ENCODE assay signal across 19 mouse cellular contexts in genomic region chr7:34838749-34839148, GRCm38 (mm10). TPM values are rescaled to one million over a fixed set of nuclear protein-coding genes. Genes with fewer than 3 reads are reported as not detected.
DNase-seq lines count a peak whose midpoint lies in the region; ATAC-seq and TF ChIP-seq lines count a peak whose summit lies in the region.
"Had no signal": no experiment of that assay in that cellular context is flagged by ENCODE, and none has a peak within 500 bp of the region (broad histone marks: within the 10 kb centered on the region; RNA-seq: fewer than 3 reads in every experiment).

No protein-coding gene starts in this region.

- 0 out of 2 replicates have a peak, but pooled peaks have one; percentile 11 for TF ChIP-seq CTCF in heart, postnatal 0 days (IDR thresholded peaks at IDR 0.05; ENCODE audit: low read depth)
- TF ChIP-seq CTCF in liver, postnatal 0 days (IDR thresholded peaks at IDR 0.05; ENCODE audit: low read depth) = peak; percentile 39
- peak; percentile 82 for TF ChIP-seq CTCF in E14TG2a.4 (conservative IDR thresholded peaks at IDR 0.05; ENCODE audit: low read length)

- 87% methylated on average over 4 of the region's 4 CpGs for WGBS in heart, postnatal 0 days
- 82% methylated on average over 4 of the region's 4 CpGs for WGBS in heart, embryonic 12.5 days
- 80% methylated on average over 4 of the region's 4 CpGs for WGBS in liver, postnatal 0 days (ENCODE audit: insufficient replicate concordance)
- 85% methylated on average over 4 of the region's 4 CpGs for WGBS in liver, embryonic 11.5 days

- H3K4me1 ChIP-seq in heart, postnatal 0 days (ENCODE audit: control insufficient read depth, insufficient read depth) = no peaks in the 10 kb centered on the region
- H3K4me1 ChIP-seq in heart, embryonic 12.5 days (replicated peaks) = no peaks in the 10 kb centered on the region
- H3K4me1 ChIP-seq in liver, postnatal 0 days (ENCODE audit: insufficient read depth) = no peaks in the 10 kb centered on the region
- no peaks in the 10 kb centered on the region for H3K4me1 ChIP-seq in liver, embryonic 11.5 days (replicated peaks; ENCODE audit: control insufficient read depth, insufficient read depth, low read length)
- no peaks in the 10 kb centered on the region for H3K4me1 ChIP-seq in E14TG2a.4 (replicated peaks; ENCODE audit: low read depth, low read length)
- H3K4me1 ChIP-seq: forebrain, embryonic 10.5 days; hindbrain, embryonic 12.5 days; intestine, embryonic 15.5 days; limb, embryonic 15.5 days had no signal

- no peaks in the 10 kb centered on the region for H3K27me3 ChIP-seq in heart, postnatal 0 days (ENCODE audit: control insufficient read depth, insufficient read depth, low read length)
- no peaks in the 10 kb centered on the region for H3K27me3 ChIP-seq in heart, embryonic 12.5 days (replicated peaks)
- H3K27me3 ChIP-seq in liver, postnatal 0 days (ENCODE audit: insufficient read depth, low read length) = no peaks in the 10 kb centered on the region
- no peaks in the 10 kb centered on the region for H3K27me3 ChIP-seq in liver, embryonic 11.5 days (replicated peaks; ENCODE audit: control insufficient read depth, insufficient read depth, low read length)
- H3K27me3 ChIP-seq in E14TG2a.4 (ENCODE audit: insufficient read depth, low read length) = peaks cover 6% of the 10 kb centered on the region; the same call in 1 of the 2 replicates
- H3K27me3 ChIP-seq: hindbrain, embryonic 12.5 days; intestine, embryonic 15.5 days; limb, embryonic 15.5 days had no signal

- H3K4me2 ChIP-seq in heart, postnatal 0 days (ENCODE audit: low read depth, low read length) = no peak overlapping the region
- no peak overlapping the region for H3K4me2 ChIP-seq in heart, embryonic 12.5 days
- no peak overlapping the region for H3K4me2 ChIP-seq in liver, postnatal 0 days (ENCODE audit: low read depth, low read length)
- no peak overlapping the region for H3K4me2 ChIP-seq in liver, embryonic 11.5 days
- H3K4me2 ChIP-seq: hindbrain, embryonic 12.5 days; intestine, embryonic 15.5 days; limb, embryonic 15.5 days had no signal

- no peak overlapping the region for H3K4me3 ChIP-seq in heart, postnatal 0 days (ENCODE audit: low read depth, low read length)
- H3K4me3 ChIP-seq in heart, embryonic 12.5 days = no peak overlapping the region
- H3K4me3 ChIP-seq in liver, postnatal 0 days (ENCODE audit: low read depth, low read length) = no peak overlapping the region
- H3K4me3 ChIP-seq in liver, embryonic 11.5 days (ENCODE audit: low read depth, low read length) = no peak overlapping the region
- H3K4me3 ChIP-seq in E14TG2a.4 (replicated peaks; ENCODE audit: low read length) = no peak overlapping the region
- H3K4me3 ChIP-seq: forebrain, embryonic 10.5 days; hindbrain, embryonic 12.5 days; intestine, embryonic 15.5 days; limb, embryonic 15.5 days; myocyte had no signal

- H3K9ac ChIP-seq in heart, postnatal 0 days (replicated peaks; ENCODE audit: low read depth, low read length) = no peak overlapping the region
- no peak overlapping the region for H3K9ac ChIP-seq in heart, embryonic 12.5 days
- no peak overlapping the region for H3K9ac ChIP-seq in liver, postnatal 0 days (replicated peaks)
- H3K9ac ChIP-seq in liver, embryonic 11.5 days (ENCODE audit: low read depth, low read length) = no peak overlapping the region
- H3K9ac ChIP-seq: hindbrain, embryonic 12.5 days; intestine, embryonic 15.5 days; limb, embryonic 15.5 days had no signal

- no peak for DNase-seq in heart, postnatal 0 days (ENCODE audit: low spot score)
- DNase-seq in liver, postnatal 0 days = no peak
- DNase-seq in liver, embryonic 11.5 days (ENCODE audit: low spot score) = no peak
- DNase-seq in R1 (ENCODE audit: low read depth, low spot score) = peak; percentile 73
- DNase-seq in adrenal gland, postnatal 4 days (ENCODE audit: low spot score in 2 of 2) = no peak
- no peak for DNase-seq in layer of hippocampus, adult 9-11 months
- DNase-seq: cerebellum, adult 9-11 months; midbrain, embryonic 14.5 days; right cerebral cortex, postnatal 4 days; thymus, adult 2 months had no signal

- peaks cover 4% of the 10 kb centered on the region; the same call in 1 of the 2 replicates for H3K9me3 ChIP-seq in heart, postnatal 0 days (replicated peaks; ENCODE audit: control insufficient read depth, low read length)
- peaks cover 7% of the 10 kb centered on the region; the same call in 1 of the 2 replicates for H3K9me3 ChIP-seq in heart, embryonic 12.5 days (replicated peaks)
- H3K9me3 ChIP-seq in liver, postnatal 0 days (ENCODE audit: low read length) = no peaks in the 10 kb centered on the region
- no peaks in the 10 kb centered on the region for H3K9me3 ChIP-seq in liver, embryonic 11.5 days (ENCODE audit: control insufficient read depth, low read length)
- no peaks in the 10 kb centered on the region for H3K9me3 ChIP-seq in E14TG2a.4 (ENCODE audit: low read length)
- H3K9me3 ChIP-seq: forebrain, embryonic 10.5 days; hindbrain, embryonic 12.5 days; intestine, embryonic 15.5 days; limb, embryonic 15.5 days had no signal

- no peak for ATAC-seq in heart, postnatal 0 days (ENCODE audit: insufficient read depth, low read depth)
- no peak for ATAC-seq in heart, embryonic 12.5 days (ENCODE audit: insufficient number of reproducible peaks, low FRiP score)
- ATAC-seq in liver, postnatal 0 days = no peak
- no peak for ATAC-seq in liver, embryonic 11.5 days (replicated peaks; ENCODE audit: low FRiP score)
- ATAC-seq: intestine, embryonic 15.5 days had no signal

- no peak overlapping the region for H3K27ac ChIP-seq in heart, postnatal 0 days (ENCODE audit: low read depth)
- H3K27ac ChIP-seq in heart, embryonic 12.5 days (ENCODE audit: poor library complexity, severe bottlenecking) = no peak overlapping the region
- no peak overlapping the region for H3K27ac ChIP-seq in liver, postnatal 0 days (ENCODE audit: low read depth)
- no peak overlapping the region for H3K27ac ChIP-seq in liver, embryonic 11.5 days (ENCODE audit: low read depth, low read length)
- H3K27ac ChIP-seq: forebrain, embryonic 10.5 days; hindbrain, embryonic 12.5 days; intestine, embryonic 15.5 days; limb, embryonic 15.5 days had no signal

- no peak for TF ChIP-seq EP300 in heart, postnatal 0 days (IDR thresholded peaks at IDR 0.05; ENCODE audit: low read depth)
- no peak for TF ChIP-seq EP300 in liver, postnatal 0 days (IDR thresholded peaks at IDR 0.05; ENCODE audit: low read depth)

- H3K36me3 ChIP-seq in heart, postnatal 0 days (replicated peaks; ENCODE audit: control insufficient read depth, insufficient read depth, low read length) = no peaks in the 10 kb centered on the region
- no peaks in the 10 kb centered on the region for H3K36me3 ChIP-seq in heart, embryonic 12.5 days
- no peaks in the 10 kb centered on the region for H3K36me3 ChIP-seq in liver, postnatal 0 days (replicated peaks; ENCODE audit: insufficient read depth, low read length)
- no peaks in the 10 kb centered on the region for H3K36me3 ChIP-seq in liver, embryonic 11.5 days (ENCODE audit: control insufficient read depth, insufficient read depth, low read length)
- H3K36me3 ChIP-seq in E14TG2a.4 (ENCODE audit: insufficient read depth, low read length) = no peaks in the 10 kb centered on the region
- H3K36me3 ChIP-seq: forebrain, embryonic 10.5 days; hindbrain, embryonic 12.5 days; intestine, embryonic 15.5 days; limb, embryonic 15.5 days had no signal

RNA-seq across cellular contexts. Expression of gene Chst8, which starts 26.2 kb away (rescaled TPM):
- total RNA-seq in heart, postnatal 0 days (2014; rRNA removed; ENCODE audit: low replicate concordance) = 6.4 TPM in 1 of 2 replicates, not detected in the other
- polyA plus RNA-seq in heart, postnatal 0 days (2015; fragmentation: Nextera tagmentation; extraction: Ambion mirVana) = 0.15 and 0.20 TPM in 2 replicates
- 1.1 and 1.4 TPM in 2 replicates for polyA plus RNA-seq in heart, embryonic 12.5 days (2016; fragmentation: Nextera tagmentation; extraction: Ambion mirVana)
- 0.21 and 0.47 TPM in 2 replicates for polyA plus RNA-seq in liver, postnatal 0 days (2015; fragmentation: Nextera tagmentation; extraction: Ambion mirVana)
- 0.75 and 0.79 TPM in 2 replicates for polyA plus RNA-seq in liver, embryonic 11.5 days (2014; fragmentation: Nextera tagmentation; extraction: Ambion mirVana)
- total RNA-seq in adrenal gland, postnatal 4 days (2021) = 10 to 100 TPM in 1 of 2 experiments, 1 to 10 TPM in 1; 8.5 to 14.8 TPM
- total RNA-seq: megakaryocyte, adult 5-6 weeks; neutrophil, adult 5-6 weeks had no signal
- polyA plus RNA-seq: myocyte had no signal

Comparison
In these comparisons a context has a peak if more than half of its experiments do, and no peak if none do; other contexts are left out.
1. CTCF ChIP-seq: peak in every context shown above with its lines; median percentile 82 in E14TG2a.4; 39 in liver, postnatal 0 days; 11 in heart, postnatal 0 days.